Mouse (Mus musculus) spleen, postnatal 14 days (tissue): ENCODE data around the gene Gipc2.
"Not testable (repeated sequence)": the region's sequence is repeated elsewhere in the genome, so short reads cannot be mapped to it uniquely, and the experiment has no call there.

ENCODE experiments used
- DNase-seq, 2 experiments: peaks; one replicate each; pipeline ENCODE4 v3.0.0; 2021 to 2022; ENCODE audit warnings: low spot score in 2 of 2

Gene Gipc2

DNA sequence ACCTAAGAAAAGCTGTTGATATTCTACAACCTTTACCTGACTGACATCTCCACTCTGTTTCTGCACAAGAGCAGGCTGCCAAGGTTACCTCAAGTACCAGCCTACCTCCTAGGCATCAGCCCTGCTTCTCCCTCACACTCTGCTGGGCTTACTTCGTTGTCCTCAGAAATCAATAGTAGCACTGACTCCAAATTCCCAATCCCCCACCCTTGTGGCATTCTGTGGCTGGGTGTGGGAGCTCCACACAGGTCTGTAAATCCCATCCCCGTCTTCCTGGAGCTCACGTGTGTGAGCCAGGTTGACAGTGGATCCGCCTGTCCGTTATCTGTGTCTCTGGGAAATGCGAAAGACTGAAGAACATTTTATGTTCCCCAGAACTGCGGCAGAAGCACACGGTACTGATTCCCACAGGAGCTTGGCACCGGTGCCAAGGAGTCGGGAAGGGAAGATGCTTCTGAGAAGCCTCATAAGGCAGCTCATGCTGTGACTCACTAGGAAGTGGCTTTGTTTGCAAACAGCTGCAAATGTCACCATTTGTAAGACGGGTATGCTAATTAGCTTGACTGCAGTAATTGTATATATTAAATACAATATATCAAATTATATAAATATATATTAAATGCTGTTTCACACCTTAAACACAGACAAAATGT is 10.6 kb downstream of the Gipc2 start:
- DNase-seq = no peak

DNA sequence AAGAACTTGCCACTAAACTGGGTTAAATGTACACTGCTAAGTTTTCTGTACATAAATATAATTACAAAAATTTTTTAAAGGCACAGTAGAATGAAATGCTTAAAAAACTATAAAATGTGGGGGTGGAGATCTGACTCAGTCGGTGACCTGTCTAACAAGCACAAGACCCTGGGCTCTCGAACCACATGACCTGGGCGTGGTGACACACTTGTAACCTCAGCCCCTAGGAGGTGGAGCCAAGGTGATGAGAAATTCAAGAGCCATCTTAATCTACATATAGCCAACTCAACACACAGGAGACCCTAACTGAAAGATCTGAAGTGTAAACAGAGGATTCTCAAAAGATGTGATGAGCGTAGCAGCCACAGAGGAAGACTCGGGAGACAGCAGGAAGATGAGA is 11.9 kb downstream of the Gipc2 start:
- no peak for DNase-seq

DNA sequence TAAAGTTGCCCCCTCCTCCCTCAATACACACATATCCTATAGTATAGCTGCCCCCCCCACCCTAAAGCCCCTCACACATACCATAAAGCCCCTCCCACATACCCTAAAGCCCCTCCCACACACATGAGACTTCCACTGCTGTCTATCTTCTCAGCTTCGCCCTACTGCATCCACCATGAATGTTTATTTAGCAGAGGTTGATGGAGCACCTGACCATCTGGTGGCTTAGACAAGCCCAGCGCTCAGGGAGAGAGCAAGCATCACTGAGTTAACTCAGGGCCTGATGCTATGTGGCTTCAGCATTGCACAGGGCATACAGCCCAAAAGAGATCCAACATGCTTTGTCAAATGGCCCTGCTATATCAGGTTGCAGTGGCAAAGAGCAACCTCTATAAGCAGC is 12.9 kb downstream of the Gipc2 start:
- no peak for DNase-seq

DNA sequence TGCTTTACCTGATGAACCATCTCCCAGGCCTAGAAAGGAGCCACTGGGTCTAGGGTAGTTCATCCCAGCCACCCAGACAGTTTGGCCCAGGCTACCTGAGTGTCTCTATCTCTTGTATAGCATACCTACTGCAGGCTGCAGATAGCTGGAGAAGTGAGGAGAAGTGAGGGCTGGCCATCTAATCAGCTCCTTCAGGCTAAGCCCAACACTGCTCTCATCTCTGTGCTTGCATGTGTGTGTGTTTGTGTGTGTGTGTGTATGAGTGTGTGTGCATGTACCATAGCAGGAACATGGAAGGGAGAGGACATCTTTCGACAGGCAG is 13.6 kb downstream of the Gipc2 start:
- DNase-seq = peak; percentile 21

DNA sequence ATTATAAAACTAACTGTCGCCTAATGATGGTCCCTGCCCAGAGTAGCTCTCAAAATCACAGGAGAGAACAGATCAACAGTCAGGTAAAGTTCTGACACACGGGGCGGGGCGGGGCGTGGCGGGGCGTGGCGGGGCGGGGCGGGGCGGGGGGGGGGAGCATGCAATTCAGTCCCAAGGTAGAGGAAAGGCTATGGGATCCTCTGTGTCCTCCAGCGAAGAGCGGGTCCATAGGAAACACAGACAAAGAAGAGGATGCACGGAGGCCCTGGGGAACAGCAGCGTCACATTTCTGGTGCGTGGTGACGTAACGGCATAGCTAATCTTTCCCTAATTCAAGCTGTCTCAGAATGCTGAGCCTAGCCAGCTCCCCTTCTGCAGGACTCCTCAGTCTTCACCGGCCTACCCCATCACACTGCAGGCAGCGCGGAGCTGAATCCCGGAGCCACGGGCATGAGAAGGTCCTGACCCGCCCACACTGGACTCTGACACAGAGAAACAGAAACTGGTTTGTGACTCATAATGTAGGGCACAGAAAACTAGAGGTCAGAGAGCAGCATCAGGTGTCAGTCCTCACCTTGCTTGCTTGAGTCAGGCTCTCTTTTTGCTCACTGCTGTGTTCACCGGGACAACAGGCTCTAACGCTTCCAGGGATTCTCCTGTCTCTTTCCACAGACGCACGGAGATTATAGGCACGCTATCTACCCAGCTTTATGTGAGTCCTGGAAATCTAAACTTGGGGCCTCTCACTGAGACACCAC is 14.1 kb downstream of the Gipc2 start:
- DNase-seq = no peak

DNA sequence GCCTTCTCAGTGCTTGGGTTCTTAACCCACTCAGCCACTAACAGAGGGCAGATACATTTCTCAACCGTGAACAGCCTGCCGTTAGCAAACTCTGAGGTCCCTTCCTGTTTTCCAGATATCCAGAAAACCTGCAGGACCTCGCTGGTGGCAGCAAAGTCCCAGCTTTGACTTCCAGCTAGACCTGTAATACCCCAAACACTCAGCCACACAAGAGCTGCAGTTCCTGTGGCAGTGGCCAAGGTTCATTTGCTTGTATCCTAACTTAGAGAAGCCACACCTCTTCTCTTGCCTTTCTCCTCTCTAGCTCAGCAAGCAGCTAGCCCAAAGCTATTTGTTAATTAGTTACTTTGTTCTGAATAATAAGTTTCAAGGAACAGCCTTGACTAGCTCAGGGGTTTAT is 16.2 kb downstream of the Gipc2 start:
- DNase-seq = no peak

DNA sequence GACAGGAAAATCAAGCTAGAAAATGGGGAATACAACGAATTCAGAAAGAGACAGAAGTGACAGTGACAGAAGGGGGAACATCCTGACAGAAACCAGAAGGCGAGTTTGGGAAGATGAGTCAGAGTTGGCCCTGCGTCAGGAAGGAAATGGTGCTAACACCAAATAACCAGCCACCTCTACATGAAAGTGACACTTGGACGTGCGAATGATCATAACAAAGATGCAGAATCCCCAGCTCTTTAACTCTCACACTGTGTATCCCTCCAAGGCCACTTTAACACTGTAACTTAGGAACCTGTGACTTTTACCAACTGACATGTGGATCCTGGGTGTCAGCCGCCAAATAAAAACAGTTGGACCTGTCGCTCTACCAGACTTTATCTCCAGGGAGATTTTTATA is 16.6 kb downstream of the Gipc2 start:
- no peak for DNase-seq

DNA sequence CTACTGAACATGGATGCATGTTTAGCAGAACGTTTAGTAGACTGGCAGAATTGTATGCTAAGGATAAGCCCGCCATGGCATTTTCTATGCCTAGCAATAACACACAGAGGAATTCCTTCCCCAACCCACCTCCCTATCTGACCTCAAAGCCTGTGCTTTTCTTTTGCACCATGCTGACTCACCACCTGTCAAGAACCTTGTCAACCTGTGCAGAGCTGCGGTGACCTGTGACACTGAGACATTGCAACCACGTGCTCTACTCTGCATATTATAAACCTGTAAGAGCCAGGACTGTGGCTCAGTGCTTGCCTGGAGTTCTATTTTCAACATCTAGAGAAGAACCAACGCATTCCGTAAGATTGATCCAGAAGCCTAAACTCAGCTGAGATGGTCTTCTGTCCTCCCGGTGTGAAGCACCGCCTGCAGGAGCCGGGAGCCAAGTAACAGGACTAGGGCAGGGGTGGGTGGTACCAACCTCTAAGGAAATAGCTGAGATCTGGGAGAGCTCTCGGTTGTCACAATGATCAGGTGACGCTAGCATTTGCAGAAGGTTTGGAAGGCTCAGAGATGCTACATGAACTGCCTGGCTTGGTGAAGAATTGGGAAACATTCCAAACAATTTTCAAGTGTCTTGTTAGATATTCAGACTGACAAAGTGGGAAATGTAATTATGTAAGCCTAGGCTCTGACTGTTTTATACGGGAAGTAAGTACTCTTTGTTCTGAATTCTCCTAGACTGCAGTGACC is 18.8 kb downstream of the Gipc2 start:
- no peak for DNase-seq

DNA sequence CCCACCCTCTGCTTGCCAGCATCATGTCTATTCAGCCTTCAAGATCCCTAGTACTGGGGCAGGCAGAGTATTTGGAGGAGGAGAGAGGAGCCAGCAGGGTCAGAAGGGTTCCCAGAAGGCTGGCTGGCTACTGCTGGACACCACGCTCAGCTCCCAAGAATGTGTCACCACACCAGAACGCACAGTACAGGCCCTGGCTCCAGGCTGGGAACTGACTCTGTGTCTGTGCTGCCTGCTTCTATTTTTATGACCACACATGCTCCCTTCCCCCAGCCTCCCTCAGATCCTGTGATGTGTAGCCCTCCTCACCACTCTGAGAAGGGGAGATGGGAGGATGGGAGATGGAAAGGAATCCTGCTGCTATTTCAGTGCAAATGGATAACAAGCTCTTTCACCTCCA is 20.8 kb downstream of the Gipc2 start:
- DNase-seq = no peak

DNA sequence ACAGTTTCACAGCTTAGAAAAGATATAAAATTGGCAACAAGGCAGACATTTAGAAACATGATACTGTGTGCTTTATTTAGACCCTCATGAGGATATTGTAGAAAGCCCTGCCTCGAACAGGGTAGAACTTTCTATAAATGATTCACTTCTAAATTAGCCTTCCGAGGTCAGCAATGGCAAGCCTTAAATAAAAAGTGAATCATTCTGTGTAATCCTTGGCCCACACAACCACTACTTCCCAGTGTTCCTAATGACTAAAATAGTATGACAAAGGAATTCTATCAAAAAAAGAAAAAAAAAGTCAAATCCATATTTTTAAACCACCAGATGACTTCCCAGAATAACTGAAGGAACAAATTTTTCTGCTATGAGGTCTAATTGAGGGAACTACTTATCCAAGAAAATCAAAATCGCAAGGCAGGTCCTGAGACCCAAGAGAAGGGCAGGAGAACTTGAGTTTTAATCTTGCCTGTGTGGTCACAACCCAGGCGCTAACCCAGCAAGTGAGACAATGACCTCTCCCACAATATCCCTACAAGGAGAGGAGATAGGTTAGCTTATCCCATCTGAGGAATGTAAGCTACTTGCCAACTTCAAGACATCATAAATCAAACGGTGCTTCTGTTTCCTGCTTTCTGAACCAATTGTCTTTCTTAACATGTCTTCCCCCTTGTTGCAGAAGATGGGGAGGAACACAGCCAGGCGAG is 22.9 kb downstream of the Gipc2 start:
- no peak for DNase-seq

DNA sequence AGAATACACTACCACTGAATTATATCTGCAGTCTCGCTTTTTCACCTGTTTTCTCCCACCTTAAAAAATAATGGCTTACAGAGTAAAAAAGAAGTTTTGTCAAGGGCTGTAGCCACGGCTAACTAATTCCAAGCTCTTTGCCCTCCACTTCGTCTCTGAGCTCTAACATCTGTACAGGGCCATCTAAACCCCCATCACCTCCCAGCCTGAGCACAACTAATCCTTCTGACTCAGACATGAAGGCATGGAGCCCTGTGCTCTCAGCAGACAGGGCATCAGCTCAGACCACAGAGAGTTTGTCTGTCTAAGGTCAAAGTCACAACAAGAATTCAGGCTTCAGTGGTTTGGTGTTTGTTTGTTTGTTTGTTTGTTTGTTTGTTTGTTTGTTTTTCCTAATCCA is 23.9 kb downstream of the Gipc2 start:
- no peak for DNase-seq

DNA sequence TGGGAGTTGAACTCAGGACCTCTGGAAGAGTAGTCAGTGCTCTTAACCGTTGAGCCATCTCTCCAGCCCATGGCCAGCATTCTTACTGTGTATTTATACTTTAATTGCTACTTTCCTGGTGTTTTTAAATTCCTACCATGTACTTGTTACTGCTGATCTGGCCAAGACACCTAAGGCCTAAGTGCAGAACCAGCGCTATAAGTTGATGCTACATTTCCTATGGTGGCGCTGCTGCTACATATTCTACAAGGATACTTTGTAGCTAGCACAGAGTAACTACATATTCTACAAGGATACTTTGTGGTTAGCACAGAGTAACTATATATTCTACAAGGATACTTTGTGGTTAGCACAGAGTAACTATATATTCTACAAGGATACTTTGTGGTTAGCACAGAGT is 26.7 kb downstream of the Gipc2 start:
- not testable (repeated sequence) for DNase-seq

DNA sequence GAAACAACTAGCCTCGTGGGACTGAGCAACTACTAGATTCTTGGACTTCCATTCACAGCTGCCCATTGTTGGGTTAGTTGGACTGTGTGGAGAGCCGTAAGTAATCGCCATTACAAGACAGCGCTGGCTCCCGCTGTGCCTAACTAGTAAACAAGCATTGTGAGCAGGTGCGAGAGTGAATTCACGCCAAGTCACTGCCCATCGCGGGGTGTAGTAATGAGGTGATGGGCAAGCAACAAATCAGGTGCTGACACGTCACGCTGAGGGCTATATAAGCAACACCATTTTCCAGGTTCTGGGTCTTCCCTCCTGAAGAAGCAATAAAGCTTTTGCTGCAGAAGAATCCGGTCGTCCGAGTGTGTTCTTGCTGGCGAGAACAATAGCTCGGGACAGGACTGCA is 29.9 kb downstream of the Gipc2 start:
- not testable (repeated sequence) for DNase-seq

DNA sequence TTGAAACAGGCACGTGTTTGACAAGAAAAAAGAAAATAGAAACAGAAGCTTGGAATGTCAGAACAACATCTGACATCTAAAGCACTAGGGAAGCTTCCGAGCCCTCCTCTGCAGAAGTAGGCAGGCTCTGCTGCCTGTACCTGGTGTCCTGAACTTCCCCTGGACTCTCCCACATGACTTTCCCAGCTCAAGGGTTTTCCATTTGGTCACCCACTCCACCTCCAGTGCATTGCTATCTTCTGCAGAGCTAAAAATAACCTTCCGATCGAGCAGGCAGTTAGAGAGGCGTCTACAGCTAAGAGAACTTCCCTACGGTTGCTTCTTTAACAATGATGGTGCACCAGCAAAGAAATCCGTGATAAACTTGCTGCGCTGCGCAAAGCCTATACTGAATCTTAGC is 32.4 kb downstream of the Gipc2 start:
- DNase-seq = no peak

DNA sequence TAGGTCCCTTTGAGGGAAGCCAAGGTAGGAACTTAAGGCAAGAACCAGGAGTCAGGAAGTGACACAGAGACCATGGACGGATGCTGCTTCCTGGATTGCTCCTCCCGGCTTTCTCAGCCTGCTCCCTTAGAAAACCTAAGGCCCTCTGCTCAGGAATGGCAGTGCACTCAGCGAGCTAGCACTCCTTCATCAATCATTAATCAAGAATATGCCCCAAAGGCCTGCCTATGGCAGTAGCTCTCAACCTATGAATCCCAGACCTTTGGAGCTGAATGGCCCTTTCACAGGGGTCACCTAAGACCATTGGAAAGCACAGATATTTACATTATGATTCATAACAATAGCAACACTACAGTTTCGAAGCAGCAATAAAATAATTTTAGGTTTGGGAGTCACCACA is 35.1 kb downstream of the Gipc2 start:
- no peak for DNase-seq

DNA sequence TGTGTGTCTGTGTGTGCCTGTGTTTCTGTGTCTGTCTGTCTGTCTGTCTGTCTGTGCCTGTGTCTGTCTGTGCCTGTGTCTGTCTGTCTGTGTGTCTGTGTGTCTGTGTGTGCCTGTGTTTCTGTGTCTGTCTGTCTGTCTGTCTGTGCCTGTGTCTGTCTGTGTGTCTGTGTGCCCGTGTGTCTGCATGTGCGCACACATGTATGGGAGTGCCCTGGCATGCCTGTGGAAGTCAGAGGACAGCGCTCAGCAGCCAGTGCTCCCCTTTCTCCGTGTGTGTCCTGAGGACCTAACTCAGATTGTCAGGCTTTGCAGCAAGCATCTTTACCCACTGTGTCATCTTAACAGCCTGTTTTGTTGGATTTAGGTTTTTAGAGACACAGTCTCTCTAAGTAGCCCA is 36.6 kb downstream of the Gipc2 start:
- not testable (repeated sequence) for DNase-seq

DNA sequence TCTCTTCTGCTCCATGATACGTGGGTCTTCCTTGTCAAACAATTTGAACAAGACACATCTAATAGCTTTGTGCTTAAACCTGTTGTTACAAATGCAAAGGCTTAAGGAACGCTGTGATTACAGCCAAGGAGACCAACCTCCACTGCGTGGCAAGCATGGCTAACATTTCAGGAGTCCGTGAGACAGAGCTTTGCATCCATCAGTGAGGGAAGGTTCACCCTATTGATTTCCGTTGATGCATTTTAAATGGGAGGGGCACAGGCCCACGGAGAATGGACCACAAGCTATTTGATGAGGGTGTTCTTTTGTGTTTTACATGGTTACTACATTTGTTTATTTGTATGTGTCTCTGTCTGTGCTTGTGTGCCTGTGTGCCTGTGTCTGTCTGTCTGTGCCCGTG is 37.4 kb downstream of the Gipc2 start:
- no peak for DNase-seq

DNA sequence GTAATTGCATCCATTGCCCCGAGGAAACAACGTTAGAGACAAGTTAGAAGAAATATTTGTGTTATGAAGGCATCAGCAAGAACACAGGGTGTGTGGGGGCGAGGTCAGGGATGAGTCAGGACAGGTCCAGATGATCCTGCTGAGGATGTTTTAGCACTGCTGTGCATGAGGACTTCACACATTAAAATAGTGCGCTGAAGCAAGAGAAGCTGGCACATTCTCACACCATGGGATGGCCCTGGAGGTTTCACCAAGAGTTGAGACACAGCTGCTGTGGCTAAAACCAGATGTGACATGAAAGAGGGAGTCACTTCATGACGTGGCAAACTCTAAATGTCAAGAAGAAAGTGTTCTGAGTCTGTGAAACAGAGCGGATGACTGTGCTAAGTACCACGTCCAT is 38.9 kb downstream of the Gipc2 start:
- no peak for DNase-seq

DNA sequence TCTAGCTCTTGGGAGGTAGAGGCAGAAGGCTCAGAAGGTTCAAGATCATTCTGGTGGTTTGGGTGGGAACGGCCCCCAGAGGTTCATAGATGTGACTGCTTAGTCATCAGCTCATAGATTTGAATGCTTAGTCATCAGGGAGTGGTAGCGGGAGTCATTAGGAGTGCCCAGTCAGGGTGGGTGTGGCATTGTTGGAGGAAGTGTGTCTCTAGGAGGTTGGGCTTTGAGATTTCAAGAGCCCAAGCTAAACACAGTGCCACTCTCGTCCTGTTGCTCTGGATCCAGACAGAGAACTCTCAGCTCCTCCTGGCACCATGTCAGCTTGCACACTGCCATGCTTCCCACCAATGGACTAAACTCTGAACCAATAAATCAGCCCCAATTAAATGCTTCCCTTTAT is 43.3 kb downstream of the Gipc2 start:
- peak; percentile 20 to 34 for DNase-seq

DNA sequence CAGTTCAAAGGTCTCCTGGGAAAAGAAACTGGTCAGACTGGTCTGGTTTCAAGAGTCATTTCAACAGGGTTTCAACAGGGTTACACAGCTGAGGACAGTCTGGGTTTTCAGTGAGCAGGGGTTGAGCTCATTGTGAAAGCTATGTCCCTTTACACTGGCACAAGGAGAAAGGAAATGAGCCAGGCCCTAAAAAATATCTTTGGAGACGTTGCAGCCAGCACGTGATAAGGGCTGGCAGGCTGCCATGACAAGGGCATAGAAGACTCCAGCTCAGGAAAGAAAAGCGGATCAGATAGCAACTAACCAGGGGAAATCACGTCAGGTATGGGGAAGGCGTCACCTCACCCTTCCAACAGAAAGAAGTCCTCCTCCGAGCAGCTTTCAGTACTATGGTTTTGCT is 43.9 kb downstream of the Gipc2 start:
- DNase-seq = peak; percentile 44 to 53

DNA sequence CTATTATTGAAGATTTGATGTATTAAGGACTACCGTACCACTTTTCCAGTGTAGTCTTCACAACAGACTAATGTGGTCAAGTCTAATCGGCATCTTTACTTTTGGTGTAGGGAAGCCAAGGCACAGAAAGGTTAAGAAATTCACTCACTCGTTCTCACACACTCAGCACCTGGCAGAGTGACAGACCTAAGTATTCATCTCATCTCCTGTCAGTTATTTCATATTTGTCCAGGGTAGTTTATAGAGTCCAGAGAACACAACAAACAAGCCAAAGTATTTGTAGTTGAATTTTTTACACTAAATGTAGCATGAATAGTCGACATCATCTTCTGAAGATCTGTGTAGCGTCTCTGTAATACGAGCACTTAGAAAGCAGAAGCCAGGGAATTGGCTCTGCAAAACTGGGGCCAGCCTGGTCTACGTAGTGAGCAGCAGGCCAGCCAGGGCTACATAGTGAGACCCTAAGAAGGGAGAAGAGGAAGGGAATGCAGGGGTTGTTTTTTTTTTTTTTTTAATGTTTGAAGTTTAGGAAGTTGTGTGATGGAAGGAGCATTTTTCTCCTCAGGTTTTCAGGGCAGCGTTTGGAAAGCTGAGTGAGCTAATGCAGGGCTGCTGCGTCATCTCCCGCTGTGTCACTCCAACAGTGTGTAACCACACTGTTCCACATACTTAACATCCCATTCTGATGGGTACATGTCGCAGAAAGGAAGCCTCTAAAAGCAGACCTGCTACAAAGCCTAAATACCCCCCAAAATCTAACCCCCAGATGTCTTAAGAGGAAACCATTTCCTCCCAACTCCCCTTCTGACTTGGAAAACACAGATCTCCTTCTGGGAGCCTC is 44.6 kb downstream of the Gipc2 start:
- DNase-seq = no peak

DNA sequence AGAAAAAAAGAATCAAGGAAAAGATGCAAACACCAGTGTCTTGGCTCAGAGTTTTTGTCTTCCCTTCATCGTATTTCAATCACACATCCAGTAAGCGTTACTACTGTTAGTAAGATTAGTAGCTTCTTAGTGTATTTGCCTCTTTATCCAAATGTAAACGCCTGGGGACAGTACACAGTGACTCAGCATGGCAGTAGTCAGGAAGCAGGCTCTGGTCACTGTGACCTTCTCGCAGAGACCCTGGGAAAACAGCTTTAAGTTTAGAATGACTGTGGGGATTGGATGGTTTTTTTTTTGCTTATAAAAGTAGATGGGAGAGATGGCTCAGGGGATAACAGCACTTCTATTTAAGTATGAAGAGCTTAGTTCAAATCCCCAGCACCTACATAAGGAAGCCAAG is 46.0 kb downstream of the Gipc2 start:
- DNase-seq = no peak
